ENCODE assay signal across 8 mouse cellular contexts in genomic region chr9:47829204-47829603, GRCm38 (mm10).
DNase-seq lines count a peak whose midpoint lies in the region; ATAC-seq lines count a peak whose summit lies in the region.
"Had no signal": no experiment of that assay in that cellular context is flagged by ENCODE, and none has a peak within 500 bp of the region (broad histone marks: within the 10 kb centered on the region; RNA-seq: fewer than 3 reads in every experiment).

No protein-coding gene starts in this region.

- peak overlapping the region; percentile 21; the same call in 1 of the 2 replicates for H3K4me3 ChIP-seq in kidney, embryonic 16.5 days (ENCODE audit: low read length)
- no peak overlapping the region for H3K4me3 ChIP-seq in forebrain, embryonic 11.5 days (ENCODE audit: low read depth, low read length)
- peak overlapping the region; percentile 8; the same call in 1 of the 2 replicates for H3K4me3 ChIP-seq in hindbrain, embryonic 14.5 days (replicated peaks; ENCODE audit: low read length)
- H3K4me3 ChIP-seq in neural tube, embryonic 12.5 days = no peak overlapping the region

- no peak for ATAC-seq in kidney, embryonic 16.5 days (ENCODE audit: low FRiP score, low TSS enrichment)
- no peak for ATAC-seq in forebrain, embryonic 11.5 days (replicated peaks; ENCODE audit: low FRiP score)
- ATAC-seq in hindbrain, embryonic 14.5 days (ENCODE audit: low FRiP score) = no peak
- ATAC-seq in neural tube, embryonic 12.5 days (ENCODE audit: low FRiP score, low read depth) = no peak

- H3K4me1 ChIP-seq in kidney, embryonic 16.5 days (ENCODE audit: insufficient read depth, low read length) = peaks cover 7% of the 10 kb centered on the region
- H3K4me1 ChIP-seq in forebrain, embryonic 11.5 days (replicated peaks; ENCODE audit: control insufficient read depth, insufficient read depth, low read length) = peaks cover 15% of the 10 kb centered on the region
- peaks cover 19% of the 10 kb centered on the region for H3K4me1 ChIP-seq in hindbrain, embryonic 14.5 days (replicated peaks; ENCODE audit: control insufficient read depth, insufficient read depth, low read length)
- H3K4me1 ChIP-seq in neural tube, embryonic 12.5 days = peaks cover 11% of the 10 kb centered on the region

- no peak overlapping the region for H3K27ac ChIP-seq in kidney, embryonic 16.5 days (ENCODE audit: low read length)
- no peak overlapping the region for H3K27ac ChIP-seq in forebrain, embryonic 11.5 days (ENCODE audit: low read depth, low read length)
- H3K27ac ChIP-seq in hindbrain, embryonic 14.5 days = peak overlapping the region; percentile 60
- H3K27ac ChIP-seq in neural tube, embryonic 12.5 days = no peak overlapping the region

- DNase-seq in kidney, postnatal 10 days = no peak
- DNase-seq in forebrain, embryonic 11.5 days (ENCODE audit: low spot score) = no peak
- peak; percentile 33 for DNase-seq in hindbrain, embryonic 14.5 days (ENCODE audit: low spot score)
- DNase-seq in adipocyte (ENCODE audit: low spot score) = no peak
- DNase-seq in kidney, adult 9 months = no peak
- DNase-seq: cerebellum, adult 8-10 months had no signal

- H3K4me2 ChIP-seq in kidney, embryonic 16.5 days (replicated peaks; ENCODE audit: low read depth, low read length) = peak overlapping the region; percentile 46
- peak overlapping the region; percentile 18; the same call in 1 of the 2 replicates for H3K4me2 ChIP-seq in forebrain, embryonic 11.5 days (ENCODE audit: low read depth, low read length, severe bottlenecking)
- H3K4me2 ChIP-seq in hindbrain, embryonic 14.5 days (replicated peaks) = peak overlapping the region; percentile 42
- peak overlapping the region; percentile 48 for H3K4me2 ChIP-seq in neural tube, embryonic 12.5 days (replicated peaks)

- H3K27me3 ChIP-seq in kidney, embryonic 16.5 days (ENCODE audit: insufficient read depth, low read length) = no peaks in the 10 kb centered on the region
- H3K27me3 ChIP-seq in forebrain, embryonic 11.5 days (ENCODE audit: control insufficient read depth, insufficient read depth, low read length) = no peaks in the 10 kb centered on the region
- H3K27me3 ChIP-seq in hindbrain, embryonic 14.5 days (ENCODE audit: control insufficient read depth, insufficient read depth, low read length) = no peaks in the 10 kb centered on the region
- H3K27me3 ChIP-seq in neural tube, embryonic 12.5 days (replicated peaks) = no peaks in the 10 kb centered on the region

- 44% methylated on average over 10 of the region's 10 CpGs for WGBS in kidney, embryonic 16.5 days
- WGBS in forebrain, embryonic 11.5 days = 54% methylated on average over 10 of the region's 10 CpGs
- 27% methylated on average over 10 of the region's 10 CpGs for WGBS in hindbrain, embryonic 14.5 days
- 35% methylated on average over 10 of the region's 10 CpGs for WGBS in neural tube, embryonic 12.5 days

- no peaks in the 10 kb centered on the region for H3K9me3 ChIP-seq in kidney, embryonic 16.5 days (ENCODE audit: low read length)
- no peaks in the 10 kb centered on the region for H3K9me3 ChIP-seq in forebrain, embryonic 11.5 days (ENCODE audit: control insufficient read depth, low read length)
- H3K9me3 ChIP-seq in hindbrain, embryonic 14.5 days (ENCODE audit: control insufficient read depth, low read length) = no peaks in the 10 kb centered on the region
- no peaks in the 10 kb centered on the region for H3K9me3 ChIP-seq in neural tube, embryonic 12.5 days

- peak overlapping the region; percentile 36; the same call in 1 of the 2 replicates for H3K9ac ChIP-seq in kidney, embryonic 16.5 days (replicated peaks; ENCODE audit: low read length)
- H3K9ac ChIP-seq in forebrain, embryonic 11.5 days (ENCODE audit: low read length) = 0 out of 2 replicates have a peak overlapping the region, but pooled peaks have one; percentile 20
- H3K9ac ChIP-seq in hindbrain, embryonic 14.5 days = 0 out of 2 replicates have a peak overlapping the region, but pooled peaks have one; percentile 8
- H3K9ac ChIP-seq in neural tube, embryonic 12.5 days = no peak overlapping the region

- H3K36me3 ChIP-seq in kidney, embryonic 16.5 days (ENCODE audit: insufficient read depth, low read length) = no peaks in the 10 kb centered on the region
- no peaks in the 10 kb centered on the region for H3K36me3 ChIP-seq in forebrain, embryonic 11.5 days (ENCODE audit: control insufficient read depth, insufficient read depth, low read length)
- no peaks in the 10 kb centered on the region for H3K36me3 ChIP-seq in hindbrain, embryonic 14.5 days (replicated peaks; ENCODE audit: control insufficient read depth, insufficient read depth)
- no peaks in the 10 kb centered on the region for H3K36me3 ChIP-seq in neural tube, embryonic 12.5 days

Comparison
In these comparisons a context has a peak if more than half of its experiments do, and no peak if none do; other contexts are left out.
1. H3K4me3 ChIP-seq: peak in kidney, embryonic 16.5 days (single experiment) and hindbrain, embryonic 14.5 days (single experiment); none in forebrain, embryonic 11.5 days (single experiment) and neural tube, embryonic 12.5 days (single experiment).
2. Peak in every context shown above with its lines, with median percentiles within 50 percentile points of each other: H3K4me2 ChIP-seq.